Mouse (Mus musculus) thymus, adult 2 months (tissue): ENCODE measurements around the gene Rgcc.
A peak's percentile ranks its signal among the peaks of the same experiment; 100 is the strongest.

Source experiments
- CTCF ChIP-seq: fragments of 200-500 bp; IDR thresholded peaks from 2 replicates; pipeline ENCODE4 v1.5.1; 2012; ENCODE audit warnings: mild to moderate bottlenecking, control low read depth, low read length, moderate library complexity, borderline replicate concordance; ENCODE audit not compliant: control insufficient read depth, poor library complexity, insufficient read depth; ENCODE audit errors: extremely low read depth
- POLR2A ChIP-seq: fragments of 200-500 bp; IDR thresholded peaks from 2 replicates; pipeline ENCODE4 v1.6.1; 2012; ENCODE audit warnings: mild to moderate bottlenecking, low read length, control low read depth, moderate library complexity; ENCODE audit not compliant: control insufficient read depth, poor library complexity, insufficient read depth; ENCODE audit errors: extremely low read depth

DNA sequence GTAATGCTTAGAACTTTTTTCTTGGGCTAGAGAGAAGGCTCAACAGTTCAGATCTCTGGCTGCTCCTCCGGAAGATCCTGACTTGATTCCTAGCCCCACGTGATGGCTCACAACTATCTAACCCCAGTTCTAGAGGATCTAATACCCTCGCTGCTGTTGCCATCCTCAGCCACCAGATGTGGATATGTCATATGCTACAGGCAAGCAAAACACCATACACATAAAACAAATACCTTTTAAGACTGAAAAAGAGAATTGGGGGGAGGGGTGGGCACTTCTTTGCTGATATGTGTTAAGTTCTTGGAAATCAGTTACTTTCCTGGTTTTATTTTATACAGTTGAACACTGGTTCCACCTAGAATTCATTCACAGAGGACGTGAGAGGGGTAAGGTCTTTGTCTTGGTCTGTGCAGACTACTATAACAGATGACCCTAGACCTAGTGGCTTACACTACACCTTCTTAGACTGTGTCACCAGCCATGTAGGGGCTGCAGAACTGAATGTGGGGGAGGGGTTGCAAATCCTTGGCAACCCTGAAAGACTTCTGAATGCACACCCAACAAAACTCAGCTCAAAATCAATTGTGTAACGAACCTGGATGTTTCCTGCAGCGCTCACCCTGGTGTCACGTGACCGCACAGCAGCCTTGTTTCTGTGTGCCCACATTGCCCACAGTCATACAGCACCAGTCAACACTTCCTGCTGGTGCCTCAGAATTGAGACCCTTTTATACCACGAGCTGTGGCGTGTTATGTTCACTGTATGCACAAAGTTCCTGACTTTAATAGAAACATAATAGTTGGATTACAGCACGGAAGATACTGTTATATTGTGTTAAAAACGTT, 58.2 kb downstream of the Rgcc start:
- 0 out of 2 replicates have a peak, but pooled peaks have one; percentile 30 for TF ChIP-seq CTCF
- no peak for TF ChIP-seq POLR2A
